Mouse (Mus musculus) megakaryocyte, embryonic 14.5 days (primary cell): ENCODE measurements at regions not wholly inside any gene's neighbourhood (a gene's known extent, or its start where the extent isn't known, plus 50 kb on each side); places are given as distances from the start of the nearest gene placed in this dataset.

Experiments used
- FLI1 ChIP-seq: IDR thresholded peaks from 2 replicates; pipeline ENCODE4 v1.6.1; 2012; ENCODE audit warnings: low read length, inconsistent platforms, mixed read lengths
- GATA1 ChIP-seq: IDR thresholded peaks from 3 replicates; pipeline ENCODE4 v1.6.1; 2012; ENCODE audit warnings: mixed read lengths, low read length, inconsistent platforms, borderline replicate concordance

DNA sequence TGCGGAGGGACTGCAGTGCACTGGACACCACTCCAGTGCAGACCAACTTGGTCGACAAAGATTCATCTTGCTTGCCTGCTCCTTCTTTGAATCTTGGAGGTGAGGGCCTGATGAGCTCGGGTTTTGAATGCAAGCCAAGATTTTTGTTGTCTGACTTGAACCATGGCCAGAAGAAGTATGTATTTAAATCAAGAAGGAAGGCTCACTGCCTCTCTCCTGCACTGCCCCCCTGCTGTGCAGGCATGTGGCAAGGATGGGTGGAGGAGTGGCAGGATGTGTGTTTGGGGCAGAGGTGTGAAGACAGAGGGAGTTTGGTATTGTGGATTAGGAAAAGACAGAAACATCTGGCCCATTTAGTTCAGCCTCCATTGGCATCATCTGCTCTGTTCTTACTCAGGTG, 179.1 kb downstream of the Opa1 start:
- TF ChIP-seq GATA1 (no peak), FLI1 (no peak)
